Mouse (Mus musculus) left cerebral cortex, postnatal 10 days (tissue): Measurements from ENCODE around the gene Syngr4. TPM values are rescaled to one million over a fixed set of nuclear protein-coding genes. Genes with fewer than 3 reads are reported as not detected.

Source experiments
- DNase-seq, 2 experiments: peaks; one replicate each; pipeline ENCODE4 v3.0.0; 2021 to 2022; ENCODE audit warnings: low spot score in 2 of 2, mixed read lengths in 1 of 2; ENCODE audit errors: extremely low spot score in 1 of 2
- intact Hi-C: fragments of 180-260 bp; cut with DNase I; formaldehyde crosslinking; loops from one replicate; pipeline ENCODE4 v1.15.1; 2025
- total RNA-seq, 2 experiments: library from RNA; stranded (reverse); gene quantifications; 2 replicates each; pipeline ENCODE4 v1.2.3; 2021

Syngr4 gene
- total RNA-seq, 2 experiments from 2014 or later: not detected

DNA sequence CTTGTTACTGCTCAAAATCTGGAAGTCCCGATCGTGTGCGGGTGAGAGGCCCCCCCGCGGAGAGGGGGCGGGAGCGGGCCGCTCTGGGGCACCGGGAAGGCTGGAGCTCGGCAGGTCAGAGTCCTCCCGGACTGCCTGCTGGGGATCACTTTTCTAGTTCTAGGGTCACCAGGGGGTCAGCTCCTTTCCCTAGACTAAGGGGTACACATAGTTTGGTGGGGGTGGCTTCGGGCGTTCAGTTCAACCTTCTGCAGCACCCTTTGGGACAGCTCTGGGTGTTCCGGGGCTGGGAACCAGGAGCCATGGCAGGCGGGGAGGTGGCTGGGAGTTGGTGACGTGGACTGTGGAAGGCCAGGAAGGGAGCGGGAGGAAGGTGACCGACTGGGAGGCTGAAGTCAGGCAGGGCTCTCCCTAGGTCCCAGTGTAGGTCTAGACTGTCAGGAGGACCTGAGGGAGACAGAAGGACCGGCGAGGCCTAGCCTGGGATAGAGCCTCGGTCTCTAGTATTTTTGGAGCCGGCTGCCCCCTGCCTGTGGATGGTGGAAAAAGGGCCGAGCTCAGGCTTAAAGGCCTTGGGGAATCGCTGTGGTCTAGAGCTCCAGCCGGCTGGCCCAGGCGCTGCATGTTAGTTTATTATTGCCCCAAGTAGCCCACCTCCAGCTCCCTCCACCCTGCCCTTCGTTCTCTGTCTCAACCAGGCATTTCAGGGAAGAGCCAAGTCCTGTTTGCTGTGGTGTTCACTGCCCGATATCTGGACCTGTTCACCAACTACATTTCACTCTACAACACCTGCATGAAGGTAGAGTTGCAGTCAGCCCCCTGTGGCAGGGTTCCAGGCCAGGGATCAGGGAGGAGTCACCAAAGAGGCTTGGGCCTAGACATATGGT is 23.2 kb downstream of the Syngr4 start:
- intact Hi-C loops: loop anchor here (2.0 to 5.0 kb wide), 2 partner anchors 61 to 134 kb away; no protein-coding TSS in a partner anchor
- peak in 1 of 2 experiments; percentile 70 for DNase-seq

DNA sequence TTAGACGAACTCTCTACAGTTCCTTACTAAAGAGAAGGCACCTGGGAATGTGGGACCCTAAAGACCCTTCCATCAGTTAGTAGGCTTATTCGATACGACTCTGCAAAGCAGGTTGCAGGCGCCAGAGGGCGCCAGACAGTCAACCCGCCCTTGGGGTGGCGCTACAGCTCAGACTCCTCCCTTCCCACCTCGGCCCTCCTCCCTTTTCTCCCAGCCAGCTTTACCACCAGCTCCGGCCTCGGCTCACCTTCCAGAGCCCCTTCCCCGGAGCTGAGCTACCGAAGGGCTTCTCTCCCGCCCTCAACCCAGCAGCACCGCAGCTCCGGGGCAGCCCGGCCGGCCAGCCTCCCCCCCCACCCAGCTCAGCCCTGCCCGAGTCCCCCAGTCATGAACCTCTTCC is 23.9 kb downstream of the Syngr4 start, which contains the start of gene Kdelr1:
Kdelr1 (plus strand) TSS at position 149 of the 400 bp plus-strand sequence.
- intact Hi-C loops: loop anchor here (2.0 to 5.0 kb wide), 2 partner anchors 62 to 135 kb away; no protein-coding TSS in a partner anchor

DNA sequence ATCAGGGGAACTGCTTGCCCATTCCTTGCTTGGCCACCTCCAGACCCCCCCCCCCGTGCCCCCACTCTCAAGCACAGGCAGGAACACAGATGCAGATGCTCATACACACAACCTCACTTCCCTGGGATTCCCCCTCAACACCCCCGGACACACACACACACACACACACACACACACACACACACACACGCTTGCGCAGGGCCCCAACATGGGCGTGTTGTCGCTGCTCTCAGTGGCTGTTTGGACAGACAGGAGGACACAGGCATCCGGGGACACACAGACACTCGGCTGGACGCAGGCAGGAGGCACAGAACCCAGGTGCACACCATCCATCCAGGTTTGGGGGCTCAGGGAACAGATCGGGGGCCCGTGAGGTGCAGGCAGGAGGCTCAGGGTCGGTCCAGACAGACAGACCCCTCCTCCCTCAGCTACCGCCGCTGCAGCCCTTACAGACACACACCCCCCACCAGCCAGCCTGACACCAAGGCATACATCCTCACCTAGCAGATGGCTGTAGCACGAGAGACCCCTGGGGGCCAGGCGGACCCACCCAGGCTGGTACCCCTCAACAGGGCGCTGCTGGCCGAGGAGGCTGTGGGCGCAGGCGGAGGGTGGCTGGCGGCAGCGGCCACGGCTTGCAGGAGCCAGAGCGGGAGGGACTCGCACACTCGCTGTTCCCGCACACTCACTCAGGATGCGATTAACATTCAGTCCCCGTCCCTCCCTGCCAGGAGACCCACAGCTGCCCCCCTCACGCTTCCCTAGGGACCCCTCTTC is 26.0 kb downstream of the Syngr4 start:
- peak in 1 of 2 experiments; percentile 60 for DNase-seq
- intact Hi-C loops: loop anchor here (5.0 kb wide), 1 partner anchor 137 kb away; no protein-coding TSS in a partner anchor

More for the DNA sequence above, 23.9 kb downstream of the Syngr4 start, which contains the start of gene Kdelr1:
- peak; percentile 85 to 92 for DNase-seq

DNA sequence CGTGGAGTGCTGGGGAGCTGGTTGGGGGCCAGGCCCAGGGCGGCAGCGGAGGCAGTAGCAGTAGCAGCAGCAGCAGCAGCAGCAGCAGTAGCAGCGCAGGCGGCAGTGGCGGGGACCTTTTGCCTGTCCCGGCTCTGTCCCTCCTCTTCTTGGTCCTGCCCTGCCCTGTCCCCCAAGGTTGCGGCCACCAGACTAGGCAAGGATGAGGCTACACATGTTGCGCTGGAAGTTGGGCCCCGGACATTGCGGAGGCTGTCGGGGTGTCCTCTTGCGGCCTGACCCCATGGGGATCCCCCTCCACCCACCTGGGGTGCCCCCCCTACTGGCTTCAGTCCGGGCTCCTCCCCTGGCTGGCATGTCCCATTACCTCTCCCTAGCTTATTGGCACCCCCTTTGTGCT is 26.7 kb downstream of the Syngr4 start:
- intact Hi-C loops: loop anchor here (5.0 kb wide), 1 partner anchor 138 kb away; no protein-coding TSS in a partner anchor
- peak in 1 of 2 experiments; percentile 60 for DNase-seq

DNA sequence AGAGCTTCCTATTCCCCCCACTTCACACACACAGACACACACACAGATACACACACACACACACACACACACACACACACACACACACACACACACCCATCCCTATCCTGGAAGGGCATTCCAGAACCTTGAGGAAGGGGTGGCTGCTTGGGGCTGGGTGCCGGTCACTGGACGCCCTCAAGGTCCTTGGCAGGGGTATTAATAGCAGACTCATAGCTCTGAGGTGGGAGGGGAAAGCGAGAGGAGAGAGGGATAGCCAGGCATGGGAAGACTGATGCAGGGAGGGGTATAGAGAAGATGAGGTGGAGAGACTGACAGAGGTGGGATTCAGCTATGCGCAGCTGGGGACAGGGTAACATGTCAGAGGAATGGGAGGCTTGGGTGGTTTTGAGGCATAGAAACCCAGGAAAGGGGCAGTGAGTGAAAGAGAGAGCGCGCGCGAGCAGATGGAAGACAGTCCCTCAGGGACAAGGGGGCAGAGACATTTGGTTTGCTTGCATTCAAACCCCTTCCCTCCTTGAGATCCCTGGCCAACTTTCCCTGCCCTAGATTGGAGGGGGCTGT is 27.3 kb downstream of the Syngr4 start:
- intact Hi-C loops: no loop called here
- no peak for DNase-seq

DNA sequence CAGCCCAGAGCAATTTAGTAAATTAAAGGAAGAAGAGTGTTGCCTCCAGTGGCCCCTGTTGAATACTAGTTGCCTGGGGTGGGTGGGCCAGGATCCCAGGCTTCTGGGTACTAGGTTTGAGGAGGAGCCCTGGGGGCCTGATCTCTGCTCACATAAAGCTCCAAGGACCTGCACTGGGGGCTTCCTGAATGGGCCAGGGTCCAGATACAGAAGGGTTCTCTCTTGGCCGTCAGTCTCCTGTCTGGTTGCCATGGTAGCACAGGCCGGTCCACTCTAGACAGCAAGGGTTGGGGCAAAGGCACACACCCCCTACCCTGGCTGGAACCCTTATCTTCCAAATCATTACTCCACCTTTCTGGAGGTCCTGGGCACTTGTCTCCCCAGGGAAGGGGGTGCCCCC is 28.6 kb downstream of the Syngr4 start:
- DNase-seq: no peak
- intact Hi-C loops: no loop called here

DNA sequence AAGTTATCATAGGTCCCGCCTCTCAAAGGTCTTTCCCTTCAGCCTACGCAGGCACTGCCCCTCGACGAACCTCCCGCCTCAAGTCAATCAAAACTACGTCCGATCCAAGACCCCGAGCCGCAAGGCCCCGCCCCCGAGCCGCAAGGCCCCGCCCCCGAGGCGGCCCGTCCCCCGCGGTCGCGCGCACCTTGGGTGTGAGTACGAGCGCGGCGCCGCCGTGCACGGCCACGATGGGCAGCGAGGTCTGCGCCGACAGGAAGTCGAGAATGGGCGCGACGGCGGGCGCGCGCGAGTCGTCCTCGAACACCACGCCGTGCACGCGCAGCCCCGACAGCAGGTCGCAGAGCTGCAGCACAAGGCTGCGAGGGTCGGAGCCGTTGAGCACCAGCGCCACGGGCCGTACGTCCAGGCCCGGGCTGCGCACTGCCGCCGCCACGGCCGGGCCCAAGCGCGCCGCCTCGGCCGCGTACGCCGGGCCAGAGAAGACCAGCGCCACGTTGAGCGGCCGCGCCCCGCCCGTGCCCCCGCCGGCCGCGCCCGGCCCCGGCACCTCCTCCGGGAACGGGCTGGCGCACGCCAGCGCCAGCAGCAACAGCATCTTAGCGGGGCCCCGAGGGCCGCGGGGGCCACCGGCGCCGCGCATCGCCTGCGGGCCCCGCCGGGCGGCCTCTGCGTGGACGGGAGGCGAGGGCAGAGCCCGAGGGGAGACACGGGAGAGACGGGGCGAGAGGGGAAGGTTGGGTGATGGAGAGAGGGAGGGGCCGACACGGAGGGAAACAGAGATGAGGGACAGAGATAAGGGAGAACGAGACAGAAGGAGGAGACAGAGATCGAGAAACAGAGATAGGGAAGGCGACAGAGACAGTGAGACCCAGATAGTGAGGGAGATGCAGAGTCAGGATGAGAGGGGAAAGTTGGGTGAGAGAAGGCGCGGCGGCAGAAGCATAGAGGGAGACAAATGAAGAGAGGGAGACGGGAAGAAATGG is 30.3 kb downstream of the Syngr4 start:
- peak; percentile 83 to 98 for DNase-seq
- intact Hi-C loops: no loop called here

DNA sequence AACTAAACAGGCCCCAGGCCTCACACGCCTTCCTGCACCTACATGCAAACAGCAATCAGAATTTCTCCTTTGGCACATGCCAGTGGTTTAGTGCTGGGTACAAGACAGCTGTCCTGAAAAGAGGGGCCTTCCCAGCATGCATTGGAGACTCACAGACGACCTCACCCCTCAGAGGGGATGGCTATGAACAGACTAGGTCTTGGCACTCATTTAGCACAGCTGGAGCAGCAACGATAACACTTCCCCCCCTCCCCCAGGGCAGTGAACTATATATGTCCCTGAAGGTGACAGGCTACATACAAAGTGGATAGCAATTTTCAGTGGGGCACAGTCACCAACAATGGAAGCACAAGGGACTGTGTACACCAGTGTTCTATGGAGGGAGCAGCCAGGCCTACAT is 32.1 kb downstream of the Syngr4 start:
- DNase-seq: no peak
- intact Hi-C loops: no loop called here

DNA sequence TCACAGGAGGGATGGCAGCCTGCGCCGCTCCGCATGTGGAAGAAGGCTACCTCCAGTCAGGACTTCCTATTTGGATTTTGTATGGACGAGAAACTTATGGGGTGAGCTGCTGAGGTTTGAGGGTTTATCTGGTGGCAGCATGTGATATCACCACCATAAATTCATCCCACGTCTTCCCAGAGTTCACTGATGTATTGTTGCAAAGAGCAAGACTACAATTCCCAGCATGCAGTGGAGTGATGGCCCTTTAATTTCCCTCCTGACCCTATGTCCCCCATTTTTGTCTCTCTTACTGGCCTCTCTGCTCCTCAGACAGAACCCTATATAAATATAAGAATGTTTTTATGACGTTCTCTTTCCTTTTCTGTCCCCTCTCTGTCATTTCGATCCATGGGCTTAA is 33.7 kb downstream of the Syngr4 start:
- no peak for DNase-seq
- intact Hi-C loops: no loop called here

DNA sequence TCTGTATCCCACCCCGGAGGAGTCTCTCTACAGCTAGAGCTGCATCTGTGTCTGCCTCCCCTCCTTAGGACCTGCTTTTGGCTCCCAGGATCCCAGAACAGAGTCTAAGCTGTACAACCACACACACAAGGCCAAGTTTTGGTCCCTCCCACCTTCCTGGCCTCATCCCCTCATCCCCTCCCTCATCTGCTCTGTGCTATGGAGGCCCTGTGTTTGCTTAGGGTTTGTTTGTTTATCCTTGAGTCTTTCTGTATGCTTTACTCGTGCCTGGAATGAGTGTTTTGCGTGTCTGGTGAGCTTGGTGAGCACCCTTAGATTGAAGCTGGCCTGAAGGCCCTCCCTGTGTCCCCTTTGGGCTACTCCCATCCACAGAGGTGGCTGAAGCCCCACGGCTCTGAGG is 37.5 kb downstream of the Syngr4 start:
- DNase-seq: no peak
- intact Hi-C loops: no loop called here

DNA sequence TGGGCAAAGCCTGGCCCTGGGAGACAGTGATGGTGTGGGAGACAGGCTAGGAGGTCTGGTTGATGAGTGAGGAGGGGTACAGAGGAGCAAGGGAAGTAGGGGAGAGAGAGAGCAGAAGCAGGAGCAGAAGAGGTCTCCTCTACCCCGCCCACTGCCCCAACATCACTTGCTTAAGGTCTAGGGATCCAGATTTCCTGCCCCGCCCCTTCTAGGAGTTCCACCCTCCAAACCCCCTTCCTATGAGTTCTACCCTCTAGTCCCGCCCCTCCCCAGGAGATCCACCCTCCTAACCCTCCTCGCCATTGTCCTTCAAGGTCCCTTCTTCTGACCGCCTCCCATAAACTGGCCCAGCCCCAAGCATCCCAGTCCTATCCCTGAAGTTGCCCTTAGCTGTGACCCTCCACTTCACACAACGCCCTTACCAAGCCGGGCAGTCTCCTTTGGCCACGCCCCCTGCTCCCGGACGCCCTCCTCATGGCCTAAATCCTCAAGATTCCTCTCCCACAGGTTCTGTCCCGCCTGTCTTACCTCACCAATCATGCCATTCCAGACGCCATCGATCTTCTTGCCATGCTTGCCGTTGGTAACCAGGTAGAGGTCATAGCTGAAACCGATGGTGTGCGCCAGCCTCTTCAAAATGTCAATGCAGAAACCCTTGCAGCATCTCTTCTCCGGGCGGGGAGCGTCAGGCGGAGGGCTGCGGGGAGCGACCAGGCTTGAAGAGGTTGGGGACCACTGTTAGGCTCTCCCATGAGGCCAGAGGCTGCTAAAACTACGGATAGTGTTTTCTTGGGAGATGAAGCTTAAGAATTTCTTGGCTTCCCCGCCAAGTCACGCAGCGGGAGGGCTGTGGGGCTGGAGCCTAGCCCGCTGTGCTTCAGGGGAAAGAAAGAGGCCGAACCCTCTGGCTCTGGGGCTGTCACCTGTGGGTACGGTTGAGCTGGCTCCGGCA is 39.3 kb downstream of the Syngr4 start:
- DNase-seq: peak in 1 of 2 experiments; percentile 62
- intact Hi-C loops: no loop called here

DNA sequence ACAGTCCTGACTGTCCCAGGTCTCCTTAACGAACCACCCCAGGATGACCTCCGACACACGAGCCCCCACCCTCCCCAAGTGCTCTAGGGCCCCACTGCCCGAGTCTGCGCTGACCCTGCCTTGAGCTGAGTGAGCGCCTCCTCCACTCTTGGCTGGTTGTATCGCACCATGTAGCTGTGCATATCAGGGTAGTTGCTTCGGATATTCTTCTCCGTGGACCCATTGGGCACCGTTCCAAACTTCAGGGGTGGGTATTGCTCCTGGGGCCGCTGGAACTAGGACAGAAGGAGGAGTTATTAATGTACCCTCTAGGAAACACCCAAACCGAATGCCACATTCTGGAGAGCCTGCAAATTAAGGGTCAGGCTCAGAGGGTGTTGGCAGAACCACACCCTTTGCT is 43.4 kb downstream of the Syngr4 start:
- intact Hi-C loops: no loop called here
- no peak for DNase-seq

DNA sequence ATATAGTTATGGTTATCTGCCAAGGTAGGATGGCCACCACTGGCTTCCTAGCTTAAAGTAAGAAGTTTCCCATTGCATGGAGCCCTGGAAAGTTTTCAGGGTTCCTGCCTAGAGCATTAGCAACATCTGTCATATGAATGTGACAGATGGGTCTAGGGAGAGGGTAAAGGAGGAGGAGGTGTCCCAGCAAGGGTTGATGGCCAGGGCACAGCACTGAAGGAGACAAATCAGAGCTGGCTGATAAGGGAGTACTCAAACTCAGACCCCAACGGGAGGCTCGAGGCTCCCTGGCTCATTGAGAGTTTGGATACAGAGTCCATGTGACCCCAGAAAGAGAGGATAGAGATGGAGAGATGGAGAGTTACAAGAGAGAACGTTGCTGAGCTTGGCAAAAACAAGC is 45.9 kb downstream of the Syngr4 start:
- DNase-seq: no peak
- intact Hi-C loops: no loop called here

DNA sequence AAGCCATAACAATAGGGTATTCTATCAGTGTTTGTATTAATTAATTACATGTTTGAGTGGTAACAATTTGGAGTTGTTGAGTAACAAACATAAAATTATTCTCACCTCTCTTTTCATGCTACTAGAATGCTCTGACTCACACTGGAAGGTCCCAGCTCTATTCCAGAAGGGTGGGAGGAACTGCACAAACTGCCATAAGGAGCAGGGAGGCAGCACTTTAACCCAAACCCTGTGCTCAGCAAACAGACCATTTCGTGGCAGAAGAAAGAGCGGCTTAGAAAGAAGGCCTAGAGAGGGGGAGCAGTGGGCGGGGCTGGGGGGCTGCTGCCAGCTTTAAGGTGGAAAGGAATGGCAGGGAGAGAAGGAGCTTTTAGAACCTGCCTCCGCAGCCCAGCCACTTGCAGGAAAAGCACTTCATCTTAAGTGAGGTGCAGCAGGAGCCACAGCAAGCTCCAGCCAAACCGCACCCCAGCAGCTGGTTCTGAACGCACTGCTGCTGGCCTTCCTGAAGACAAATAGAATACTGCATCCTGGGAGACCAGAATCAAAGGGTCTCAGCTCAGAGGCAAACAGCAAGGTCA is 48.0 kb downstream of the Syngr4 start:
- no peak for DNase-seq
- intact Hi-C loops: no loop called here

DNA sequence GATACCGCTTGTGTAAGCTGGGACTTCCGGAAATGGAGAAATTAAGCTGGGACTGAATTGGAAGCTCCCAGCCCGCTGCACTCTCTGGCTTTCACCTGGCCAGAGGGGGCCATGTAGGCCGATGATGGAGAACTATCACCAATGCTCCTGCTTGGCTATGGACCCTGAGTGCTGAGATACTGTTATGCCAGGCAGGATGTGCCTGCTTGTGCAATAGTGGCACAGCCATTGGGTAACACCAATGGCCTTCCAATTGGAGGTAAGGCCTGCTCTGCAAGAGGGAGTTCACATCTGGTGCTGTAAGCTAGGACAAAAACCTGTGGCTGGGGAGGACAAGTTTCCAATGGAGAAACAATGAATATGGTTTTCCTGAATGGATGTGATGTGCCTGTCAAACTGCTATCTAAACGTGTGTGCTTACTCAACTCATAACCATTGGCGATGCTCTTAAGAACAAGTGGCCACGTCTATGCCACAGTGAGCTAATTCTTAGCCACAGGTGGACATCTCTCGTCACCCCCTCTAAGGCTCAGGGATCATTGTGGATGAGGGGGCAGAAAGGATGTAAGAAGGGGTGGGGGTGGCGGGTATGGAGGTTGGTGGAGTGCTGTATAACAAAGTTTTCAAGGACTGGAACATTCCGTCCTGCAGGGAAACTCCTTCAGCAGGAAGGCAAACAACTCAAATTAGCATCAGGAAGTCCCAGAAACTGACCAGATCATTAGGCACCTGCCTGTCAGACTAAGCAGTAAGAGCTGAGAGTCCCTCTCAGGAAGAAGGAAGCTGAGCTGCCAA is 53.4 kb downstream of the Syngr4 start:
- DNase-seq: no peak
- intact Hi-C loops: no loop called here
